Mouse (Mus musculus) stomach, postnatal 0 days (tissue): ENCODE measurements around the gene Eif2b4.

ENCODE experiments used
- CTCF ChIP-seq: IDR thresholded peaks from 2 replicates; pipeline ENCODE4 v1.5.1; 2016; ENCODE audit warnings: antibody characterized with exemption, low read depth, mild to moderate bottlenecking, moderate library complexity
- EP300 ChIP-seq: optimal IDR thresholded peaks from 2 replicates; pipeline ENCODE3; 2016; ENCODE audit warnings: antibody characterized with exemption

DNA sequence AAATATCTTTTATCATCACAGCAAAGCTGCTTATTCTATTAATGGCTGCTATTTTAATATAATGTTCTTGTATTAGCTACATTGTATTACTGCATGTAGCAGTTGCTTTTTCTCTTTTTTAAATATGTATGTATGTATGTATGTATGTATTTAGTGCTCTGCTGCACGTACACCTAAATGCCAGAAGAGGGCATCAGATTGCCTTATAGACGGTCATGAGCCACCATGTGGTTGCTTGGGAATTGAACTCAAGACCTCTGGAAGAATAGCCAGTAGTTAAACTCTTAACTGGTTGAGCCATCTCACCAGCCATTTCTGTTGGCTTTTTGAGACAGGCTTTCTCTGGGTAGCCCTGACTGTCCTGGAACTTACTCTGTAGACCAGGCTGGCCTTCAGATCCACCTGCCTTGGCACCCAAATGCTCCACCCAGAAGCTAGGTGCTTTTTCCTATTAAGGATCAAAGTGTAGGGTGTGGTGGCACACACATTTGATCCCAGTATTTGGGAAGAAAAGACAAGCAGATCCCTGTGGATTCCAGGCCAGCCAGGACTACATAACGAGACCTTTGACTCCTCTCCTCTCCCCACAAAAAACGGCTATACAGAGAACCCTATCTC, 4.9 kb downstream of the Eif2b4 start:
- TF ChIP-seq CTCF (peak; percentile 66), EP300 (no peak)
